Mouse (Mus musculus): Measurements from ENCODE around the gene Mcrip1.

GRCm38 (mm10) chr11:120583937-120584336, 34.4 kb upstream of the Mcrip1 start:
- TF ChIP-seq CTCF (IDR thresholded peaks at IDR 0.05): no peak
- no peak for TF ChIP-seq EP300 (IDR thresholded peaks at IDR 0.05)

Measured in lung, postnatal 0 days (tissue).